Mouse (Mus musculus) gastrocnemius, adult 8-10 months (tissue): Measurements from ENCODE around the gene Stx8. TPM values are rescaled to one million over a fixed set of nuclear protein-coding genes. Genes with fewer than 3 reads are reported as not detected.
A peak's percentile ranks its signal among the peaks of the same experiment; 100 is the strongest.

ENCODE experiments used
- DNase-seq, 2 experiments: peaks; one replicate each; pipeline ENCODE4 v3.0.0; 2022; ENCODE audit warnings: low spot score in 2 of 2
- total RNA-seq, 4 experiments: library from RNA; stranded (reverse); gene quantifications; 2 replicates each; pipeline ENCODE4 v1.2.4; 2022

Gene Stx8
- total RNA-seq, 4 experiments from 2014 or later, result 21.5 to 27.4 (median 22.6) TPM

DNA sequence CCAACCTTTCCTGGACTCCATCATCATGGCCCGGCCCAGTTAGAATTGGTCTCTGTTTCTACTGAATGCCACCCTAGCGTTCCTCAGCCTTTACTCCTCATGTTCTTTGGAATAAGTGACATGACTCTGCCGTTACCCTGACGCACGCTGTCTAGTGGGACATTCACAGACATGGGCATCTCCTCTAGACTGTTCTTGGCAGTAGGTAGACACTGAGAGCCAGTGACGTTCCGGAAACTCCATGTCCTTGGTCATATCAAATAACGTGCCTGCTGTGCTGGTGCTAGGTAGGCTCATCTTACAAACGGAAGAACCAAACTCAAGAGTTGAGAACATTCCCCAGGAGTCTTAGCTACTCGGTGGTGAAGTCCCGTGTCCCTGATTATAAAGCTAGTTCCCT is 231.5 kb downstream of the Stx8 start:
- no peak for DNase-seq

DNA sequence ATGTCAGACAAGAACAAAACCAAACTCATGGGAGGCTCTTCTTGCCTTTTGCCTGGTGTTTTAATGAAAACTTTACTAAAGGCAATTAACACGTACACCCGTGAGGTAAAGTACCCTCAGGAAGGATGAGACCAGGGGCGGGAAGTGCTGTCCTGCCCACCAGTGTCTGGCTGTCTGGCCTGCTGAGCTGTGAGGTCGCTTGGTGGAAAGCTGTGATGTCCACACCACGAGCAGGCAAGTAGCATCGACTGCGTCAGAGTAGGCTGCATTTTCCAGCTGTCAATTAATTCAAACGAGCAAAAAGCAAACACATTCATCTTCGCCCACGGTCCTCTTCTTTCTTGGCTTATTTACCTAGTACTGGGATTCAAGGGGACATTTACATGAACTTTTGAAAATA is 232.7 kb downstream of the Stx8 start:
- no peak for DNase-seq

DNA sequence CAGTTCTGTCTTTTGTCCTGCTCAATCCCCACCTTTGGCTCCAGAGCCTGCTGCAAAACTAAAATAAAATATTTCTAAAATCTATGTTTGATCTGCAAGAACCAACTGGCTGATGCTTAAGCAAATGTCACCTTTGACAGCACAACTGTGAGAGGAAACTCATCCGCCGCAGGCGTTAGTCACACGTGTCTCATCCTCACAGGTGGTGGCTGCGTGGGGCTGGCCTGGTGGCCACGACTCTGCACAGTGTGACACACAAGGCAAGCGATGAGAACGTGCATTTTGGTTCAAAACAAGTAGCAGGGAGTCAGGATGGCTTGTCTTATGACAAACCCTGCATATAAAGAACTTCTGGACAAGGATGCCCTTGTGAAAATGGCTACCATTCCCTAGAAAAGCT is 233.1 kb downstream of the Stx8 start:
- no peak for DNase-seq

DNA sequence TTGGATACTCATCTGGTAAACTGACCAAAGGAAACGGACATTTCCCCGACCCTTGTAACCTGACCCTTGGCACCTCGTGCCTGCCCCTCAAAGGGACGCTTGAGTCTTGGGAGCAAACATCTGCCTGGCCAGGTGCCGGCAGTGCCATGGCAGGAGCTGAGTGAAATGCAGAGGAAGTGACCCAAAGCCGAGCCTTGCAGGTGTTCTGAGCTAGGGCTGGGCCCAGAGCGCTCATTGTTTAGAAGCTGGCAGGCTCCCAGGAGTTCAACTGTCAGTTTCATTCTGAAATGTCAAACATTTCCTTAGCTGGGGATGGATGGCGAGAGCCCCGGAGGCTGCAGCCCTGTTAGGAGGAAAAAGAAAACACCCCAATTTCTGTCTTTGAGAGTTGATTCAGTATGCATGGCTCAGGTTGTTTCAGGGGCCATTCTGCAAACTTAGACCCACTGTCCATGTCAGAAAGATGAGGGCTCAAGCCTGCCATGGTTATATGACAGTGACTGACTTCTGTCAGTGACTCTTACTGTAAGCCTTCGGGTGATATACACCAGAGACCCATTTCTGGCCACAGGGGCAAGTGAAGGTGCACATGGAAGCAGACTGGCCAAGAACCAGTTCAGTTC is 233.9 kb downstream of the Stx8 start:
- DNase-seq, result no peak

DNA sequence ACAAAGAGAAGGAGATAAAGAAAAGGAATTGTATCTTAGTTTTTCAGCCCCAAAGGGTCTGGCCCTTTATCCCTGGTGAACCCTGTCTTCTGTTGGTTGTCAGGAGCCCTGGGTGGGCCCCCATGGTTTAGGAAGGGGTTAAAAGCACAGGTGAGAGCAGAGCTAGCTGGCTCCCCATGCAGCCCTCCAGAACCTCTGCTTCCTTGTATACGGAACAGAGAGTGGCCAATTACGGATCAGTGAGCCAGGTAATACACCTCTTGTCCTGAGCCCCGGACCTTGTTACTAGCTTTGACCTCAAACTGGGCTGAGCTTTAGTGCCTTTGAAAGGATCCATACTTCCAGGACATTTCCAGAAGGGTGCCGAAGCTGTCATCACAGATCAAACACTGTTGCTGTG is 234.5 kb downstream of the Stx8 start:
- DNase-seq, result no peak

DNA sequence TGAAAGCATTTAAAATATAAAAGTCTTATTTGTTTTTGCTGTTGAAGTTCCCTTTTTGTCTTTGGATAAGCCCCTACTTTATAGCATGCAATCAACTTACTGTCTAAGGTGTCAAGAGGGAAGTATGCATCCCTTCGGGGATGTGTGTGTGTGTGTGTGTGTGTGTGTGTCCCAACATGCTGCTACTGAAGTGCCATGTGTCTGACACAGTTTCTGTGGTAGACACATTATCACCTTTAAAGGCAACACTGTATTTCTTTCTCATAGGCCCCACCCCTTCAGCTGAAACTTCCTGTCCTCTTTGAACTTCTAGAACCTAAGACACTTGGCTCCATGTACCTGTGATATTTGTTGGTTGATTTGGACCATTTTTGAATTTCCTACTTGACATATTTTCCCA is 235.1 kb downstream of the Stx8 start:
- no peak for DNase-seq

DNA sequence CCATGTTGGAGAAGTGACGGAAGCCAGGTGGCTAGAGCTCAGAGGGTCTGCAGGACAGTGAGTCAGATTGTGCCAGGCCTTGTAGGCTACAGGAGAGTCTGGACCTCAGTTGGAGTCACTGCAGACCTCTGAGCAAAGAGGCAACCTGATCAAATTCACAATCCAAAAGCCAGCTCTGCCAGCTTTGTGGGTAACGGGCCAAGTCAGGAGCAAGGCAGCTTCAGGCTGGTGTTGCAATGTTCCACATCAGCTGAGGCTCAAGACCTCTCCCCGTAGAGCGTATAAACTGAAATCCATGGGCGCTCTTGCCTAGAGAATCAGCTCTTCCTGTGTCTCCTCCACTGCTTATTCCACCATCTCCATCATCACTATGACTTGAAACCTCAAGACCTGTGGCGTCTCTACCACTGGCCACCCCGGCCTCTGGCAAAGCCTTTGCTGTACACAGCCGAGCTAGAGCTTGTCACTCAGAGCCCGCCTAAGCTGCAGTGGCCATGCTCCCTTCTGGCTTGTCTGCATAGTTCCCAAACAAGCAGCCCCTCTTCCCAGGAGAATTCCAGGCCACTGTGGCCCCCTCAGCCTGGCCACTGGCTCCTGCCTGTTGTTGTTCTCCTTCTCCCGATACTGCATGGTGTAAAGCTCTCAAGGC is 235.9 kb downstream of the Stx8 start:
- no peak for DNase-seq

DNA sequence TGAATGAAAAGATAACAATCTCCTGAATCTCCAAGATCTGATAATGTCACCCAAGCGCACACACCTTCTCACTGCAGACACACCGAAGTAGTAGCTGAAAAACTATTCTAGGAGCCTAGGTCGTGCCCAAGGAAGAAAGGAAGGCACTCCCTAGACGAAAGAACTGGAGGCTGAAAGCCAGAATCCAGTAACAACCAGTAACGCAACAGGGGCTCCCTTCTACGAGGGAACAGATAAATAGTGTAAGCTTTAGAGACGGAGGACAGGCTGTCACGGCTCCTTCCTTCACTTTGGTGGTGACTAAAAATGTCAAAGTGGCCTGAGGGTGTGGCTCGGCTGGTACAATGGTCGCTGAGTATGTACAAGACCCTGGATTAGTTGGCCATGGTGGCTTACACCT is 236.6 kb downstream of the Stx8 start:
- no peak for DNase-seq

DNA sequence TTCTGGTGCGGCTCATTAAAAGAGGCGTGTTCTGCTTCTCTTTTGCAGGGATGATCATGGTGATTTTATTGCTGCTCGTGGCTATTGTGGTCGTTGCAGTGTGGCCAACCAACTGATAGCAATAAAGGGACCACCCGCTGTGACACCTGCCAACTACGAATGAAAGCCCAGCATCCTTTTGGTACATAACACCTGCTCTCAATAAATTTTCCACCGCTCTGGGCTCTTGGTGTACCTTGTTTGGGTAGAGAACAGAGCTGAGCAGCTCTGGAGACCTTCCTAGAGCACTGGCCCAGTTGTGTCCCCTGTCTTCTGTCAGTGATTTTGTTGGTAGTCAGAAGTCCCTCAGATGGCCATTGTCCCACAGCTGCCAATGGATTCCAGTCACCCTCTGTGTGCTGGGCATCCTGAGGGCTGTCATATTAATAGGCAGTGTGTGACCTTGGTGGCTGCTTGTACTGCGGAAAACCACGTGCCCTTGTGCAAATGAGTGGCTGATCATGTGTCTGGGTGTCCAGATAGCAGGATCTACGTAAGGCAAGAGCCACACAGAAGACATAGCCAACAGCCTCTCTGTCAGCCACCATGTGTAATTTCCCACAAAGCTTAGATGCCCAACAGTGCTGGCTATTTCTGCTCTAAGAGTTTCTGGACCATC is 237.8 kb downstream of the Stx8 start:
- DNase-seq, result no peak

DNA sequence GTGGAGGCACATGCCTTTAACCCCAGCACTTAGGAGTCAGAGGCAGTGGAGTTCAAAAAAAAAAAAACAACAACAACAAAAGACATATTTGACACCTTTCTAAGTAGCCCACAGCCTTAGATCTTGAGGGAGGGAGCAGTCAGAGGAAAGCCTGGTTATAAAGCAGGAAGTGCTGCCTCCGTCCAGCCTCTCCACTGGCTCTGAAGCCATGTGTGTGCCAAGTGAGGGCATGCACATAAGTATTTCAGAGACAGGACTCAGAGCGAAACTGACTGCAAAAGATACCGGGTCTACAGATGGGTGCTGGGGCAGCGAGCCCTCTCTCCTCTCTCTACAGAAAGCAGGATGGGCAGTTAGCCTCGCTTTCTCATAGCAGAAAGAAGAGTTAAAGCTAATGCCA is 238.4 kb downstream of the Stx8 start:
- no peak for DNase-seq

DNA sequence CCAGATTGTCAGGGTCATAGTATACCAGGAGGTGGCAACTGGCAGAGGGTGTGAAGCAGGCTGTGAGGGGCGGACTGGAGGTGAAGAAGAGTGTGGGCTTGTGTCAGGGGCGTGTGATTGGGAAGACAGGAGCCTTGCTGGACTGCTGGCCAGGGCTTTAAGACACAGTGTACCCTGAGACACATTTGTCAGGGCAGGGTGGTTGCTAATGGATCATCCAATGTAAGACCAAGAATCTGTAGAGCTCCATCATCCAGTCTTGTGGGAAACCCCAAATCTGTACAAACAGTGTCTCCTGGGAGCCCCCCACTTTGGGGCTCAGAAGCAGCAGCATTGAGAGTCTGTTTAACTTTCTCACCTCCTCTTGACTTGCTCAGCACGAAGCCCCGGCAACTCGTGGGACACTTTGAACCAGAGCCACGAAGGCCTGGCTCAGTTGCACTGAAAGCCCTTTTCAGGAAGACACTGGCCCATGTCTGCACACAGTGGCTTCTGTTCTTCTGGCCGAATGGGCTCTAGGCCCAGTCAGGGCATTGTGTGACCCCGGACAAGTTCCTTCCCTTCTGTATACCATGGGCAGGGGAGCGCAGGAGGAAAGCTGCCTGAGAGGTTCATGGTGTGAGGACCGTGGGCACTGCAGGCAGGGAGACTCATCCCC is 239.7 kb downstream of the Stx8 start:
- no peak for DNase-seq

DNA sequence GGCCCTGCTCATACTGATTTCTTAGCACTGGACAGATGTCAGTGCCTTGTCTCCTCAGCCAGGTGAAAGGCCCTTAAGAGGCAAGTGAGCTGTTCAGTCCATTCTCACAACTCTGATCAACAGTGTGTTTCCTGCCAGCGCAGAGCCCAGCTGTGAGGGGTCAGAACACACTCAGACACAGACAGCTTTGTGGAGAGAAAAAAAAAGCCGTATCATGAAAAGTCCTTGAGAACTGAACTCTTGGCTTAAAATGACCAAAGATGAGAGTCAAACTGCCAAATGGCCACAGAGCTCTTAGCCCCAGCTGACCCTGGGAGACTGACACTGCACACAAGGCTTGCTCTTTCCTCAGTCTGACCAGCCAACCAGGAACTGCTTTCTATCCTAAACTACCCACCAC is 242.0 kb downstream of the Stx8 start:
- DNase-seq, result no peak

DNA sequence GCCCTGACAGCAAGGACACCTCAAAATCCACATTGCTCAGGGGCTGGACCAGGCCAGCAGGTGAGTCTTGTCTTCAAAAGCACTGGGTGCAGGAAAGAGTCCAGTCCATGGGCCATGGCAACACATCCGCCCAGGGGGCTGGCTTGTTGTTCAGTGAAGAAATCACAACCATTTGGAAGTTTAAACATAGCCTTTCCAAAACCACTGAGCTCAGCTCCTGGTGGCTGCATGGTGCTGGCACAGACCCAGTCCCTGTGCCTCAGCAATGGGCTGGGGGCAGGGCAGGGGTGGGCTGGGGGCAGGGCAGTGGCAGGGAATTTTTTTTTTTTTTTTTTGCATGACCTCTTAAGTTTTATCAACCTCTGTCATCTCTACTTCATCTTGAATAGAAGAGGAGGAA is 242.6 kb downstream of the Stx8 start:
- DNase-seq, result no peak

DNA sequence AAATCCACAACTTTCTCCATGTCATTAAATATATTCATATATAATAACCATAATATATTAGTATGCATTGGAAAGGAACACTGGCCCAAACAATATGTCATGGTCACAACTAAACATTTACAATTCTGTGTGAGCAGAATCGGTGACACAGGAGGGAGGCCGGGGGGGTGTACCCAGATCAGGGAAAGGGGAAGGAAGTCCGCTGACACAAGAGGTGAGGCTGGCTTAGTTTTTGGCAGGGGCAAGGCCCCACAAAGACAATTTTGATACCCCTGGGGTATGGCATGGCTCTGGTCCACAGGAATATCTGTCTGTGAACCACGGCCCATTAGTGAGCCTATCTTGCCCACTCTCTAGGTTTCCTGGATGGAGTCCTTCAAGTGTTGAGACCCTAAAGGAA is 243.5 kb downstream of the Stx8 start:
- no peak for DNase-seq

DNA sequence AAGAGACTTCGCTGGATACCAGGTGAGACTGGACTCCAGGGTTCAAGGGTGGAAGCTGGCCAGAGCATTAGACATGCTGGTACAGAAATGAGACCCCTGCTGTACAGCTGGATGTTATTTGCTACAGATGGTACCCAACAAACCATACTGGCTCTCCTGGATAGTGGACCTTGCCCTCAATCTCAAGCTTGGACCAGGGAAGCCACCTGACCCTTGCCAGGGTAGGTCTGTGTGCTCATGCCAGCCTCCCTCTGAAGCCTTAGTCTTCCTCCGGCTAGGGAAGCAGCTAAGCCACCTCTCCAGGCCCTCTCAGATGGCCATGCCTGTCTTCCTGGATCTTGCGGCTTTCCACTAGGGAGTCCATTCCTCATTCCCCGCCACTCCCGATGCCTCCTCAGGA is 244.7 kb downstream of the Stx8 start:
- DNase-seq, result no peak

DNA sequence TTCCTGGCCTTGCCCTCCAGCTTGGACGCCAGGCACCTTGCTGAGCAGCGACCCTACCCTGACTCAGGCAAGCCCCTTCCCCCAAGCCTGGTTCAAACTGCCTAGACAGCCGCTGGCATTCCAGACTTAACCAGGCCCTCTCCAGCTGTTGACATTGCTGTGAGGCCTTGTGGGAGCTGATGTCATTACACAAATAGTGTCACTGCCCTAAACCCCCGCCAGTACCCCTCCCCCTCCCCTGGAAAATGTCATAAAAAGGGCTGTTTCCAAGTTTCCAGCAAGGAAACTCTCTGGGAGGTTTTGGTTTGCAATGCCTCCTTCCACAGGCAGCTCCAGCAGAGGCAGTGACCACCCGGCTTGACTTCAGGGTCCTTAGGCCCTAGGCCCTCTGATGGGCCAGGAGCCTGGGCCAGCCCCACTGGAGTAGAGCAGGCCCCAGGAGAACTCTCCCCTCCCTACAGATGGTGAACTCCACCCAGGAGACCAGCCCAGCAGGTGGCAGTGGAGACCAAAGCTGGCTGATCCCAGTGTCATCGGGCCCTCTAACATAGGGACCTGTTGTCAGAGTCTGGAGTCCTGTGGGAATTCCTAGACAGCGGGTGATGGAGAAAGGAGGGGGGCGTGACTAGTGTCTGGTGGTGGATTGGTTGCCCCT is 246.1 kb downstream of the Stx8 start:
- DNase-seq, result peak in 1 of 2 experiments; percentile 36

DNA sequence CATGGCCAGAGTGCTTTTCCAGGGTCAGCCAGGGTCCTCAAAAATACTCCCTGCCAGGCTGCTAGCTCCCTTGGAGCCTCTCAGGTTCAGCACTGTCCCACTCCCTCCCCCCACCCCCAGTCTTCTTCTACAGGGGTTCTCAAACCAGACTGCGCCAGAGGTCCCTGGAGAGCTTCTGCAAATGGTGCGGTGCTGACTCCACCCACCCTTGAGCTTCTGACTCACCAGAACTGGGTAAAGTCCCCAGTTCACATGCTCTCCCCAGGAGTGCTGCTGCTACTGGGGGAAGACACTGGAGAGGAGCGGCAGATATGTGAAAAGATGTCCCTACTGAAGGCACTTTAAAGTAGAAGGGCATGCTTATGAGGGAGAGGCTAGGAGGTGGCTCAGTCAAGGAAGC is 247.9 kb downstream of the Stx8 start:
- DNase-seq, result no peak

DNA sequence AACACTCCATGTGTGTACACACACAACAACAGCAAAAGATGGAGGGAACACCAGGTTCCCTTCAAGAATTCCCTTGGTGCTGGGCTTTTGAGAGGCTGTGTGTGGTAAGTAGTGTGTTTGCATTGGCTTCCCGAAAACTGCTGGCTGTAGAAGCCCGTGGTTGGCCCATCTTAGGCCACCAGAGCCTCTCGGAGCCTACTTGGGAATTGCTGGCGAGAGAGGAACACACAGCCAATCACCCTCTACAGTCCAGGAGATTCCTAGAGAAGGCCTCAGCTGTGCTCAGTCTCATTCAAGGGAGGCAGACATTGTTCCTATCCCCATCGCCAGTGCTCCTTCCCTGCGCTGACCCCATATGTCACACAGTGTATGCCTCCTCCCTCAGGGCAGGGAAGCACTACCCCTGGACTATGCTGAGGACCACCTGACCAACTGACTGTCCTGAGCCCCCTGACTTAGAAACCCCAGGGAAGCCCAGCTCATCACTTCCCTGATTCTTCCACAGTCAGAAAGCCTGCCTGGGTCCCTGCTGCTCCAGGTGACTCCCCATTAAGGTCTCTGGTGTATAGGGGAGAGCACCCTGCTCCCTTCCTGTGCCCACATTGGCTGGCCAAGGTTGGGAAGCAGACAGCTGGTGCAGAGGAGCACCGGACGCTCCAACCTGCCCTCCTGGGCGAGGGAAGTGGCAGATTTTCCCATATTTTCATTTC is 248.7 kb downstream of the Stx8 start:
- no peak for DNase-seq

DNA sequence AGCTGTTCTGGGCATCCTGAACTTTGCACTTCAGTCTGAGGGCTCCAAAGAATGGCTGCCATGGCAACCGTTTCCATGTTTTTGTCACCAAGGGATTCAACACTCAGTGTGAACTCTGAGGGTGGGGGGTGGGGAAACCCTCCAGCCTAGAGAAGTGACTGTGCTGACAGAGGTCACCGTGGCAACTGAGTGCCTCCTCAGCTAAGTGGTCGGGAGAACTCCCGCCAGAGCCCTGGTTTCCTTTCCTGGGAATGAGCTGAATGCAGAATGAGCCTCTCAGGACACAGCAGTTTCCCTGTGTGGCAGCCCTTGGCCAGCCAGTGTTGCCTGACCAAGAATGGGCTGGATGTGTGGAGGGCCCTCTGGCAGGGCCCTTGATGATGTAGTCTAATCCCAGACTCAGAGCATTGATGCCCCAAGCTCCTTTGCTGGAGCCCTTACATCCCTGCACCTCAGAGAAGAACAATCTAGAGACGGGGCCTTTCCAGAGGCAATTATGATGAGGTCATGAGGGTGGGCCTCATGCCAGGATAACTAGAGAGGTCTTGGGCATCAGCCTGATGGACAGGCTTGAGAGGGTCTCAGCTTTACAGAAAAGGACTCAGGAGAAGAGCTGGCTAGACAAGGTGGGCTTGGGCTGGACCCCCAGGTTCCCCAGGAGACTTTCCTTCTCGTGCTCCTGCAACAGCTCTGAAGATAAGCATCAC is 249.4 kb downstream of the Stx8 start:
- no peak for DNase-seq

DNA sequence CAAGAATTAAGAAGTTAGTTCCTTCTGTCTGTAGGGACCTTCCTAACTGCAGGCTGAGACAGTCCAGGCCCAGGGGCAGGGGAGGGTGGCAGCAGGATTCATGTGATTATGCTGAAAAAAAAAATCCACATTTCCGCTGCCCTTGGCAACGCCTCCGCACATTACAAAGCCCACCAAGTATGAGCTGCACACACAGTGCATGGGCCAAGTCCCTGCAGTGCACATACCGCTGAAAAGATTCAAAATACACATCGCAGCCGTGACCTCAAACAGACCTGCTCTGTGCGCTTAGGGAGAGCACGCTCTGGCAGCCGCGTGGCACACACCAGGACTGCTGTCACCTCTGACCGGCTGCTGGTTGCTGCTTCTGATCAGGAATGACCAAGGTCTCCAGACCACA is 250.0 kb downstream of the Stx8 start:
- no peak for DNase-seq

DNA sequence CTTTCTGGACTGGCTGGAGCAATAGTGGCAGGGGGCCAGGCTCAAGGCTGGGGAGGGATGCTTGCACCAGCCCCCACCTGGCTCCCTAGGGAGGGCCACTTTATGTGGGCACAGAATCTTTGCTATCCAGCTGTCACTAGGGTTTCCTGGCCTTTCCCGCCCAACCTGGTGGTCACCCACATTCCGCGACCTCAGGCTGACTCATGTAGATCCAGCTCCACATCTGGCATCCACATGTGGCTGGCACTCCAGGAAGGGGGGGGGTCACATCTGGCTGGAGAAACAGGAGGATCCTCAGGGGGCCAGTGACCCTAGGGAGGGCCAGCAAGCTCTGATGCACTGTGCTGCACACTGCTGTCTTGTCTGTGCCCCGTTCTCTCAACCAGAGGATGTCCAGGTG is 254.7 kb downstream of the Stx8 start:
- no peak for DNase-seq
